In genomic region chr11:117939004-117939730, GRCm38 (mm10) we compare ENCODE assay signal across 8 mouse cellular contexts. TPM values are rescaled to one million over a fixed set of nuclear protein-coding genes. Genes with fewer than 3 reads are reported as not detected.
DNase-seq lines count a peak whose midpoint lies in the region; ATAC-seq and TF ChIP-seq lines count a peak whose summit lies in the region.

No protein-coding gene starts in this region.

- no peak overlapping the region; the same call in 1 of the 2 replicates for H3K9ac ChIP-seq in lung, embryonic 15.5 days
- H3K9ac ChIP-seq in limb, embryonic 14.5 days (ENCODE audit: low read depth, low read length, severe bottlenecking), result no peak overlapping the region; the same call in 1 of the 2 replicates

- no peak for TF ChIP-seq POLR2A in lung, adult 2 months (IDR thresholded peaks at IDR 0.05; ENCODE audit: borderline replicate concordance, extremely low read depth, low read depth, low read length)
- no peak for TF ChIP-seq POLR2A in limb, embryonic 14.5 days (IDR thresholded peaks at IDR 0.05; ENCODE audit: borderline replicate concordance, extremely low read depth, insufficient read depth, insufficient read length)

- ATAC-seq in lung, embryonic 15.5 days (ENCODE audit: borderline replicate concordance, extremely low read depth, low FRiP score, low TSS enrichment), result no peak
- no peak for ATAC-seq in limb, embryonic 14.5 days (ENCODE audit: low FRiP score, low read depth)

- no peak for TF ChIP-seq CTCF in lung, adult 2 months (IDR thresholded peaks at IDR 0.05; ENCODE audit: insufficient read depth, low read length)

- peak overlapping the region; percentile 26 for H3K4me2 ChIP-seq in lung, embryonic 15.5 days
- H3K4me2 ChIP-seq in limb, embryonic 14.5 days (replicated peaks; ENCODE audit: low read depth, low read length, severe bottlenecking), result 0 out of 2 replicates have a peak overlapping the region, but pooled peaks have one; percentile 0

- peak; percentile 41 for DNase-seq in embryo, embryonic 10 days (ENCODE audit: low spot score)
- no peak for DNase-seq in embryo, embryonic 9.5 days (ENCODE audit: extremely low spot score)
- no peak for DNase-seq in lung, adult 2 months
- no peak for DNase-seq in limb, embryonic 14.5 days (ENCODE audit: low spot score)
- no peak for DNase-seq in retina, embryonic 14.5 days (ENCODE audit: low spot score)
- no peak for DNase-seq in adipocyte (ENCODE audit: low spot score)
- no peak for DNase-seq in left cerebral cortex, adult 8-10 months (ENCODE audit: low spot score in 2 of 2)

- no peaks in the 10 kb centered on the region for H3K36me3 ChIP-seq in lung, embryonic 15.5 days
- no peaks in the 10 kb centered on the region for H3K36me3 ChIP-seq in limb, embryonic 14.5 days (ENCODE audit: control insufficient read depth, insufficient read depth, low read length)

- 41% methylated on average over 4 of the region's 4 CpGs for WGBS in lung, embryonic 15.5 days
- 46% methylated on average over 4 of the region's 4 CpGs for WGBS in lung, adult 2 months
- WGBS in limb, embryonic 14.5 days, result 58% methylated on average over 4 of the region's 4 CpGs

- peak overlapping the region; percentile 74 for H3K27ac ChIP-seq in lung, embryonic 15.5 days
- H3K27ac ChIP-seq in limb, embryonic 14.5 days (replicated peaks; ENCODE audit: low read depth, low read length), result peak overlapping the region; percentile 78

- no peaks in the 10 kb centered on the region for H3K27me3 ChIP-seq in lung, embryonic 15.5 days
- H3K27me3 ChIP-seq in limb, embryonic 14.5 days (ENCODE audit: control insufficient read depth, insufficient read depth, low read length), result no peaks in the 10 kb centered on the region

- peaks cover 61% of the 10 kb centered on the region for H3K4me1 ChIP-seq in lung, embryonic 15.5 days
- H3K4me1 ChIP-seq in lung, adult 2 months (ENCODE audit: control insufficient read depth, insufficient read depth, low read length), result peaks cover 27% of the 10 kb centered on the region
- H3K4me1 ChIP-seq in limb, embryonic 14.5 days (ENCODE audit: control insufficient read depth, insufficient read depth, low read length), result peaks cover 40% of the 10 kb centered on the region

- no peak overlapping the region for H3K4me3 ChIP-seq in lung, embryonic 15.5 days
- no peak overlapping the region for H3K4me3 ChIP-seq in lung, adult 2 months (replicated peaks; ENCODE audit: extremely low read depth, low read depth, low read length)
- H3K4me3 ChIP-seq in limb, embryonic 14.5 days (replicated peaks; ENCODE audit: low read length), result no peak overlapping the region

- H3K9me3 ChIP-seq in lung, embryonic 15.5 days, result no peaks in the 10 kb centered on the region
- no peaks in the 10 kb centered on the region; the same call in 1 of the 2 replicates for H3K9me3 ChIP-seq in limb, embryonic 14.5 days (ENCODE audit: control insufficient read depth, low read length)

RNA-seq across cellular contexts. Expression of gene Socs3, which starts 30.7 kb away (rescaled TPM):
- 12.7 and 13.5 TPM in 2 replicates for polyA plus RNA-seq in lung, embryonic 15.5 days (2015; fragmentation: Nextera tagmentation; extraction: Ambion mirVana)
- 32.1 and 40.6 TPM in 2 replicates for polyA plus RNA-seq in lung, adult 2 months (2012; rRNA removed)
- 18.4 and 21.3 TPM in 2 replicates for polyA plus RNA-seq in limb, embryonic 14.5 days (2012; rRNA removed)
- 6.4 and 8.6 TPM in 2 replicates for polyA plus RNA-seq in limb, embryonic 14.5 days (2014; fragmentation: Nextera tagmentation; extraction: Ambion mirVana)
- 1 to 10 TPM; 3.1 to 7.5 (median 3.6) TPM for total RNA-seq in left cerebral cortex, adult 8-10 months (2022)

RNA-seq across cellular contexts. Expression of gene Pgs1, which starts 46.9 kb away (rescaled TPM):
- polyA plus RNA-seq in lung, embryonic 15.5 days (2015; fragmentation: Nextera tagmentation; extraction: Ambion mirVana), result 37.7 and 42.2 TPM in 2 replicates
- 83.2 and 104 TPM in 2 replicates for polyA plus RNA-seq in lung, adult 2 months (2012; rRNA removed)
- 36.2 and 41.7 TPM in 2 replicates for polyA plus RNA-seq in limb, embryonic 14.5 days (2012; rRNA removed)
- polyA plus RNA-seq in limb, embryonic 14.5 days (2014; fragmentation: Nextera tagmentation; extraction: Ambion mirVana), result 30.5 and 35.9 TPM in 2 replicates
- 10 to 100 TPM; 77.9 to 92.4 (median 82.4) TPM for total RNA-seq in left cerebral cortex, adult 8-10 months (2022)
